Mouse (Mus musculus) cerebellum, postnatal 14 days (tissue): ENCODE measurements around the gene Nbas.

ENCODE experiments used
- DNase-seq, 2 experiments: peaks; one replicate each; pipeline ENCODE4 v3.0.0; 2021; ENCODE audit warnings: mixed read lengths in 2 of 2

Gene Nbas

GRCm38 (mm10) chr12:13410191-13410590 lies 141.3 kb downstream of the Nbas start:
- no peak for DNase-seq

DNA sequence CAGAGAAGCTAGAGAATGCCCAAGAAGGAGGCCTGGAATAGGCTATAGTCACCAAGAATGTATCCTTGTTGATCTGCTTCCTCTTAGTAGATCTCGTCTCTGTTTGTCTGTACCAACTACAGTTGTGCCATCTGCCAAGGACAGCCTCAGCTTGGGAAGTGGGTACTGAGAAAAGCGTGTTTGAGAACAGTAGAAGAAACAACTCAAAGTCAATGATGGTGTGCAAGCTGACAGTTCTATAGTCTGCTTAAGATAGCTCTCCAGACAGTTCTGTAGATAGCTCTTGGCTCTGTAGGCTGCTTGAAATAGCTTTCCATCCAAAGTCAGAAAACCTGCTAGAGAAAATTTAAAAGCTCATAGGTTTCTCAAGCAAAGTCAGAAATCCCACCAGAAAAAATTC lies 149.7 kb downstream of the Nbas start:
- DNase-seq: no peak

DNA sequence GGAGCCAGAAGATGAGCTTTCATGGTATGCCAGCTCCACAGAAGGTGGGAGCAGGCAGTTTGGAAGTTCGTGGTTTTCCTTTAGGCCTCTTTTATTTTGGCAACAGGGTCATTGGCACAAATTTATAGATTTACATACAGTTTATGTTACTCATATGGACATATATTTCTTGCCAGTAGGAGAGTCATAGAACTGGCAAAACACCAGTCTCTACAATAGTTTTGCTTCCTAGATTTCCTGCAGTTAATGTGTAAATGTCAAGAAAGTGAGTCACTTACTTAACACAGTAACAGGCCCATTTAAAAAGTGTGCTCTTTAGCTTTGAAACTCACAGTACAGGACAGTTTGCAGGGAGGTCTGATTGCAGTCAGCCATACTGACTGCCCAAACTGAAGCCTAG lies 161.3 kb downstream of the Nbas start:
- no peak for DNase-seq

GRCm38 (mm10) chr12:13444653-13445431 lies 175.9 kb downstream of the Nbas start:
- no peak for DNase-seq

GRCm38 (mm10) chr12:13445486-13446065 lies 176.6 kb downstream of the Nbas start:
- DNase-seq: no peak

DNA sequence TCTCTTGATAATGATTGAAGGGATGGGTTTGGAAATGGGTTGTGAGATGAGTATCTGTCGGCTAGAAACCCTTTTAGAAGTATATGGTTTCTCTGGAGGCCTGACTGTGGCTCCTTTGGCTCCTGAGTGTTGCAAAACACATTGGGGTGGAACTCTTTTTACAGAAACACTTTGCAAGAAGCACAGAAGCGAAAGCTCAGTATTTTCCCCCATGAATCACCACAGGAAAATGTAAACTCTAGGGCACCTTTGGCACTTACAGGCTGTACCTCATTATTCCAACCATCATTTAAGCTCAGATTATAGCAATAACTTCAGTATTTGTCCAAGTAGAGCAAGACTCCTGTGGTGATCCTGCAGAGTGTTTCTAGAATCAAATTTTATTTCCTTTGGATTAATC lies 180.0 kb downstream of the Nbas start:
- DNase-seq: no peak

DNA sequence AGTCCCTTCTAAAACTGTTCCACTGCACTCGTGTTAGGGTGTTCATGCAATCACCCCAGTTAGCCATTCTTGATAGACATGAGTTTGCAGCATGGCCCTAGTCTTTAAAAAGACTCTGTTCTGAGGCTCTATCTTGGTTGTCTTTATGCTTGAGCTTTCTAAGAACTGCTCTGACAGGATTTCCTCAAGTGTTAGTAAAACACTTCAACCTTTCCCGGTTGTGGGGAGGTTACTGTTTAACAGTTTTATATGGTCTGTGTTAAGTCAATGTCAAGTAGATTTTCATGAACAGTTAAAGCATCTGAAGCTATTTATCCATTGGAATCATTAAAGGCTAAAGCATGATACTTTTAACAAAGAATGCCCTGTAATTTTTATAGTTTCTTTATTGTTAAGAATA lies 183.1 kb downstream of the Nbas start:
- DNase-seq: no peak

DNA sequence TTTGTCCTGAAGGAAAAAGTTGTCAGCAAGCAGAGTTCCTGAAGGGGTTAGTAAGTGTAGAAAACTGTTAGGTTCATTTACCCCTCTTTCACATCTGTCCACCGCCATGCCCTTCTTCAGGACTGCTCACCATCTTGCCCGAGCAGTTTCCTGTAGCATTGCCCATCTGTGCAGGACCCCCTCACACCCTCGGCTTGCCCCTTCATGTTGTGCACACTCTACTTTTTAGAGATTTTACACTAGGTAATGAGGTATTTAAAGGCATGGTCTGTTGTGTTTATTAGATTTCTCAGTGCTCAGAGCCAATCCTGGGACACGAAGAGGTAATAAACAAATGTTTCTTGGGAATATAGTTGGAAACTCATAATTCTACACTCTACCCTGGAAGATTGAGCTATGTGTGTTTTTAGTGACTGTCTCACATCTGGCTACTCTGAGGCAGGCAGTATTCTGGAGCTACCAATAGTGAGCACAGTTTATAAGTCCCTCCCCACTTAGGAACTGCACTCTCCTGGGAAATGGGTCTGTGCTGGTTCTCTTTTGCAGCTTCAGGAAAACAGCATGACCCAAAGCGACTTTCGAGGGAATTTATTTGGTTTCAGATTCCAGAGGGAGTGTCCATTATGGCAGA lies 191.4 kb downstream of the Nbas start:
- DNase-seq: no peak

- DNase-seq: no peak
Observed at GRCm38 (mm10) chr12:13461558-13462153, 192.7 kb downstream of the Nbas start.

DNA sequence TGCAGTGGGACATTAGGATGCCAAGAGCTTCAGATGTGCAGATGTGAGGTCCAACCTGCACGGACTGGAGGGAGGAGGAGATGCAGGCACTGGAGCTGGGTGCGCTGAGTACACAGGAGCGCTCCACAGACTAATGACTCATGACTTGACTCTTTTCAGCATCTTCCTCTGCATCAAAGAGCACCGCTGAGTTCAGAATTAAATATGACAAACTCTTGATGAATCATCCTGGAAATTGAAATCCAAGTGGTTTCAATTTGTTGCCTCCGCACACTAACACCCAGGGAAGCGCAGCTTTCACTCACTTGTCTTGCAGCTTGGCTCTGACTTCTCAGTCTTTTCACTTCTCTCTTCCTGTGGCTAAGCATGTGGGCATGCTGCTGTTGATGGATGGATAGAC lies 193.5 kb downstream of the Nbas start:
- DNase-seq: no peak

DNA sequence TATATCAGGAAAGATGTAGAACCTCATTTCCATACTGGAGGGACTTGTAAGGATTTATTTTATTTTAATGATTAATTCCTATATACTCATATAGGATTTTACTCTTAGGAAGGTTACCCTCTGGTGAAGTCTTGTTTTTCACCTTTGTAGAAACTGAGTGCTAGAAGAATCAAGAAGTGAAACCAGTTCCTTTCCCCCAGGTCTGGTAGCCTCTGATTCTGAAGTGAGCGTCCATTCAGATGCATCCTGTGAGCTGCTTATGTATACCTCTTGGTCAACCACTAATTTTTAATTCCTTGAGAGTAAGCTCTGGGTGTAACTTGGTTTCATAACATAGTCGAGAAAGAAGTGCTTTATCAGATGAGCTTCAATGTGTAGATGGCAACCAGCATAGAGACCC lies 196.6 kb downstream of the Nbas start:
- DNase-seq: no peak

DNA sequence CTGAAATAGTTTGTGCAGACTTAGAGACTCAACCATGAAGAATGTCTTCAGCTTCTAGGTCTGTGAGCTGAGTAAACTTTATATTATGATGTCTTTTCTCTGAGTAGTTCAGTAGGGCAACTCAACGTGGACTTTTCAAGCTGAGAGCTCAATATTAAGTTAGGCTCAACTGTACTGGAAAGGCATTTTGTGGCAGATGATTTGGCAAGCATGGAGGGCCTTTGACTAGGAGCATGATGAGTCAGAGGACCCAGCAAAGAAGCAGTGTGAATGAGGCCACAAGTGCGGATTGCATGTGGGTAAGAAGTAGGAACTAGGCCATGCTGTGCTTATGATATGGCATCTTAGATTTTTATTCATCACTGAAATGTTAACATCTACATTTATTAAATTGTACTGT lies 205.9 kb downstream of the Nbas start:
- no peak for DNase-seq

GRCm38 (mm10) chr12:13479163-13479562 lies 210.2 kb downstream of the Nbas start:
- DNase-seq: no peak

GRCm38 (mm10) chr12:13486278-13486677 lies 217.3 kb downstream of the Nbas start:
- DNase-seq: no peak

- DNase-seq: no peak
Observed at GRCm38 (mm10) chr12:13497211-13497610, 228.3 kb downstream of the Nbas start.

DNA sequence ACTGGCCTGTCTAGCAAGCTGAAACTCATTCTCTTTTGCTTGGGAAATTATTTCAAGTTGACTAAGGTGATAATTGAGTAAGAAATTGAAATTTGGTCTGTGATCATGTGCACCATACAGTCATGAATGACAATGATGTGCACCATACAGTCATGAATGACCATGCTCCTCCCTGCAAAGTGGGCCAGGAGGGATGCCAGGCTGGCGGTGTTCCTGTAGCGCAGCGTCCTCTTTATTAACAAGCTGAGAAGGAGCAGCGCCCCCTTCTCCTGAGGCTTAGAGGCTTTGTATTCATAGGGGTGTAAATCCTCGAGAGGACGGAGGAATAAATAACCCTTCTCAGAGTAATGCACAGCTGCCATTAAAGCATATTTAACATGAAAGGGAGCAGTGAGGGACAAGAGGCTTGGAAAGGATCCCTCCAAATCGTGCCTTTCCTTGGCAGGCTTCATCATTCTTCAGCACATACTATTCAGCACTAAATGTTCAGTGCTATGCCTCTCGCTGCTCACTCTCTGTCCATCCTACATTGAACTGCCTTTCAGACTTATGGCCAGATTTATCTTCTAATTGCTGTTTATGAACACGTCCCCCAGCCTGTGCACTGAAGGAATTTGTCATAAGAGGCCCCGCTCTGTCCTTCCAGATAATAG lies 230.4 kb downstream of the Nbas start:
- DNase-seq: peak; percentile 34 to 44

DNA sequence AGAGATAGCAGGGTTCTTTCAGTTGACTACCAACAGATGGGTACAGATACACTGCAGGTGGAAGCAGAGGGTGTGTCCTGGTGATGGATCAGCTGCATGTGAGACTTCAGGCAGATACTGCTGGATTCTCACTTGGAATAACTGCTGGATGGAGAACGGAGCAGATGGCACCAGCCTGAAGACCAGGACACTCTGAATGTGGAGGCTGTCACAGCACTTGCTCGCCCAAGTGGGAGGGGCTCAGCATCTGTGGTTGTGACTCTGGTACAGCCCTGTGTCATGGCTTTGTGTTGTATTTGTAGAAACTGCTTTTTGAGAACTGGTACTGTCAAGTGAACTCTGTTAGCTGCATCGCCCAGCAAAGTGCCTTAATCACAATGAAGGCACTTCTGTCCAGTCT lies 231.3 kb downstream of the Nbas start:
- peak in 1 of 2 experiments; percentile 20 for DNase-seq

GRCm38 (mm10) chr12:13504771-13505444 lies 236.0 kb downstream of the Nbas start:
- DNase-seq: peak; percentile 26 to 59

DNA sequence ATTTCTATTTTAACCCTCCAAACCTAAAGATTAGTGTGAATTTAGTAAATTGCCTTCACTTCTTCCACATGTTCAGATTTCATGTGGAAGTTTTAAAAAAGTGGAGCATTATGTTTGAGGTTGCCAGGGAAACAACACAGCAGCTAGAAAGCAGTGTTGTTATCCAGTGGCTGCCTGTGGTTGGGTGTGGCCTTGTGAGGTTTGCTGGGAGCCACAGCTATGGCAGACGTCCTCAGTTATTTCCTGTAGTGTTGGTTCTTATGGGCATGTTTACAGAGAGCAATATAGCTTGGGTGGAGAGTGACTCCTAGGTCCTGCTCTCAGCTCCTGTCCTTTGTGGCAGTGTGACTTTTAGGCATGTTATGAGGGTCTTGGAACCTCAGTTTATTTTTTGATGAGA lies 249.1 kb downstream of the Nbas start:
- DNase-seq: no peak

GRCm38 (mm10) chr12:13519413-13519812 lies 250.5 kb downstream of the Nbas start:
- no peak for DNase-seq

GRCm38 (mm10) chr12:13532731-13533365 lies 263.9 kb downstream of the Nbas start:
- peak; percentile 43 to 50 for DNase-seq

- DNase-seq: no peak
Observed at GRCm38 (mm10) chr12:13539171-13539570, 270.2 kb downstream of the Nbas start.
